Mouse (Mus musculus) G1E (cell line): ENCODE data around the gene Twf2. TPM values are rescaled to one million over a fixed set of nuclear protein-coding genes. Genes with fewer than 3 reads are reported as not detected.

Experiments
- ATAC-seq: 2 replicates; pipeline ENCODE4 v1.8.0; 2016; ENCODE audit warnings: mild to moderate bottlenecking; ENCODE audit not compliant: insufficient number of reproducible peaks, poor library complexity, low FRiP score, severe bottlenecking; ENCODE audit errors: extremely low read depth
- DNase-seq: peaks from one replicate; pipeline ENCODE4 v3.0.0; 2012; ENCODE audit warnings: low spot score
- H3K27me3 ChIP-seq: 2 replicates; pipeline ENCODE4 v1.6.1; 2012; ENCODE audit warnings: mild to moderate bottlenecking, low read length, inconsistent platforms; ENCODE audit not compliant: insufficient read depth
- H3K36me3 ChIP-seq: replicated peaks from 2 replicates; pipeline ENCODE3; 2012; ENCODE audit warnings: mild to moderate bottlenecking, inconsistent platforms
- H3K4me1 ChIP-seq: 2 replicates; pipeline ENCODE4 v1.6.1; 2012; ENCODE audit warnings: low read depth, low read length, inconsistent platforms, mixed read lengths; ENCODE audit not compliant: insufficient read depth
- H3K4me3 ChIP-seq: 2 replicates; pipeline ENCODE4 v1.5.1; 2012; ENCODE audit warnings: low read depth, mild to moderate bottlenecking, inconsistent platforms, low read length, moderate library complexity, mixed read lengths
- H3K9me3 ChIP-seq: replicated peaks from 2 replicates; pipeline ENCODE4 v1.6.1; 2012; ENCODE audit warnings: inconsistent platforms
- CTCF ChIP-seq: IDR thresholded peaks from 2 replicates; pipeline ENCODE4 v1.5.1; 2012; ENCODE audit warnings: low read depth, low read length, inconsistent platforms, mixed read lengths
- GATA1 ChIP-seq: IDR thresholded peaks from 2 replicates; pipeline ENCODE4 v1.6.1; 2012; ENCODE audit warnings: borderline replicate concordance, low read length, inconsistent platforms, mixed read lengths
- GATA2 ChIP-seq: IDR thresholded peaks from 2 replicates; pipeline ENCODE4 v1.6.1; 2012; ENCODE audit warnings: low read depth, low read length, inconsistent platforms, borderline replicate concordance
- POLR2AphosphoS5 ChIP-seq: IDR thresholded peaks from 2 replicates; pipeline ENCODE4 v1.6.1; 2012; ENCODE audit warnings: low read depth, low read length, inconsistent platforms; ENCODE audit not compliant: insufficient replicate concordance
- TAL1 ChIP-seq: conservative IDR thresholded peaks from 2 replicates; pipeline ENCODE4 v1.6.1; 2012; ENCODE audit warnings: low read depth, low read length, inconsistent platforms, mixed read lengths
- polyA plus RNA-seq: library from polyadenylated mRNA; stranded (reverse); fragments of >175 nt; gene quantifications from 2 replicates; pipeline ENCODE4 v1.2.3, GENCODE M21; 2012
- total RNA-seq, 2 experiments: library from RNA; stranded (forward) in 1 of 2; stranded (reverse) in 1 of 2; fragments of 200-1000 nt in 1 of 2; fragments of >200 nt in 1 of 2; fragmentation: Nextera tagmentation in 1 of 2; gene quantifications; 2 replicates each; pipeline ENCODE4 v1.2.3; 2014 to 2017

Twf2 gene
- total and polyA plus RNA-seq, 3 experiments: 17.5 to 38.6 (median 35.7) TPM

DNA sequence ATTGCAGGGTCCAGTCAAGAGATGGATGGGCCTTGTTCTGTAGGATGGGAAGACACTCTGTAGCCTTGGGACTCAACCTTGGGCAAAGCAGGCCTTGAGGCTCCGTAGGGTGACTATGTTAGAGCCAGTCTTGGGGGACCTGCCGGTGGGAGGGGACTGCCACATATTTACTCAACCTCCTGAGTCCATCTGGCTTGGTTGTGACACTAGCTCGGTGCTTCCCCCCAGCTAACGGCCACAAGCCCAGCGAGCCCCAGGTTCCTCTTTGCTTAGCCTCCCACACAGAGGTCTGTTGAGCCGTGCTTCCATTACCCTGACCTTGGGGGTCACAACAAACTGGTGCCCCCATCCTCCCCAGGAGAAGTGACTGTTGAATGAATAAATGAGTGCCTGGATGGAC lies 58.1 kb downstream of the Twf2 start:
- ATAC-seq (no peak), DNase-seq (no peak)
- H3K9me3 ChIP-seq: no peaks in the 10 kb centered on the region
- TF ChIP-seq CTCF (no peak), TAL1 (no peak), GATA1 (no peak), GATA2 (no peak), POLR2AphosphoS5 (no peak)
- no peak overlapping the region for H3K4me3 ChIP-seq
- peaks cover 42% of the 10 kb centered on the region for H3K27me3 ChIP-seq
- H3K36me3 ChIP-seq: no peaks in the 10 kb centered on the region
- H3K4me1 ChIP-seq: no peaks in the 10 kb centered on the region

DNA sequence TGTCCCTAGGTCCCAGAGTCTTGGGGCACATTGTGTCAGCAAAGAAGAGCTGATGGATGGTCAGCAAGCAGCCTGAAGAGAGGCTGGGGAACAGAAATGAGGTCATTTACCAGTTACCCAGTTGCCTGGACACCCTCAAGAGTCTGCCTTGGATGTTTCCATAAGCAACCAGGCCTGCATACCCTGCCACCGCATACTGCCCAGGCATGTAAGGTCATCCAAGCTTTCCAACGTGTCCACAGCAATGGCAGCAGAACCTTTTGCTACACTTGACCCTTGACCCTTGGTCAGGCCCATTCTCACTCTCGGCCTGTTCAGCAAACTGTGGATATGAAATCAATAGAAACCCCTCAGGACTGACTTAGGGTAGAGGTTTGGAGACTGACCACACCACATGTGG lies 58.6 kb downstream of the Twf2 start:
- ATAC-seq (no peak), DNase-seq (no peak)
- Histone ChIP-seq H3K9me3 (no peaks in the 10 kb centered on the region), H3K4me3 (no peak overlapping the region), H3K27me3 (peaks cover 37% of the 10 kb centered on the region), H3K36me3 (no peaks in the 10 kb centered on the region), H3K4me1 (no peaks in the 10 kb centered on the region)
- TF ChIP-seq GATA1 (no peak), CTCF (no peak), TAL1 (no peak), GATA2 (no peak), POLR2AphosphoS5 (no peak)

DNA sequence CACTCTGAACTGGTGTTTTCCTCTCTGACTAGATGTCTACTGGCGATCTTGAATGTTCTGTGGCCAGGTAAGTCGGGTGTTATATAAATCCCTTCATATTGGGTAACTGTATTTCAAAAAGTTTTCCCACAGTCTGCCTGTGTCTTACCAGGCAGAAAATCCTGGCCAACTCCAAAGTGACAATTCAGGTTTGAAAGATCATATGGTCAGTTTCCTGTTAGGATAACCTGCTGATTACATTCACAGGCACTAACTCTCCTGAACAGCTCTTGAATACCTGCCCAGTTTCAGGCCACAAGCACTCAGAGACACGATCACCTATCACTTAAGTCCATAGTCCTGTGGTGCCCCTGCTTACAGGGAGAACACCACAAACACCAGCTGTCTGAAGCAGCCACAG lies 59.2 kb downstream of the Twf2 start:
- DNase-seq: no peak
- H3K4me3 ChIP-seq: no peak overlapping the region
- H3K36me3 ChIP-seq: no peaks in the 10 kb centered on the region
- no peaks in the 10 kb centered on the region for H3K4me1 ChIP-seq
- TF ChIP-seq POLR2AphosphoS5: no peak
- no peak for TF ChIP-seq GATA1
- peaks cover 34% of the 10 kb centered on the region for H3K27me3 ChIP-seq
- ATAC-seq: no peak
- no peaks in the 10 kb centered on the region for H3K9me3 ChIP-seq

DNA sequence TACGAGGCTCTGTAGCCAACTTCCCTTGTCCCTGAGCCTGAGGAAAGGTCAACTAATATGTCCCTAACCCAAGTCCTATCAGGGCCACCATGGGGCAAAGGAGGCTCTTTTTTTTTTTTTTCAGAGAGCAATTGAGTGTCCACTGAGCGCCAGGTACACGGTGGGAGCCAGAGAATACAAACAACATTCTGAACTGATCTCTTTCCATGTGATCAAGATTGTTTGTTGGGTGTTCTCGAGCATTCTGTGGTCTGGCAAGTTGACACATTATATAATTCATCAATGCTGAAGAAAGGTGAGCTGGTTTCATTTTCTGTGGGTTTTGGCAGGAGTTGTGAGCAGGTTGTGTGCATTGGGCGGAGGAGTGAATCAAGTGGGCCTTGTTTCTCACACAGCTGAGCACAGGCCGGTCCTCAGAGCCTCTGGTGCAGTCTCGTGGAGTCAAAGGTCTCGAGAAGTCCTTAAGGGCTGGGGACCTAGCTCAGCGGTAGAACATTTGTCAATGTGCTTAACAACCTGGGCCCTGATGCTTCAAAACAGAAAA lies 60.5 kb downstream of the Twf2 start:
- Histone ChIP-seq H3K4me3 (no peak overlapping the region), H3K27me3 (peaks cover 43% of the 10 kb centered on the region), H3K4me1 (peaks cover 6% of the 10 kb centered on the region), H3K9me3 (no peaks in the 10 kb centered on the region), H3K36me3 (no peaks in the 10 kb centered on the region)
- TF ChIP-seq POLR2AphosphoS5 (no peak), GATA1 (no peak), CTCF (no peak), GATA2 (no peak), TAL1 (no peak)
- DNase-seq (no peak), ATAC-seq (no peak)

Other genes starting within 250 kb of the Twf2 start
- not detected in 2 replicates for gene Col6a5, start 242.5 kb upstream of the Twf2 start, total RNA-seq (2014; fragmentation: Nextera tagmentation)
- gene Col6a5, start 242.5 kb upstream of the Twf2 start, total RNA-seq (2017): under 0.01 and 0.16 TPM in 2 replicates
- not detected in 2 replicates for gene Col6a5, start 242.5 kb upstream of the Twf2 start, polyA plus RNA-seq
- not detected in 2 replicates for gene Col6a4, start 106.3 kb upstream of the Twf2 start, total RNA-seq (2014; fragmentation: Nextera tagmentation)
- 0.38 TPM in 1 of 2 replicates, not detected in the other for gene Col6a4, start 106.3 kb upstream of the Twf2 start, total RNA-seq (2017)
- not detected in 2 replicates for gene Col6a4, start 106.3 kb upstream of the Twf2 start, polyA plus RNA-seq
- 0.29 and 3.5 TPM in 2 replicates for gene Glyctk, start 45.0 kb upstream of the Twf2 start, total RNA-seq (2014; fragmentation: Nextera tagmentation)
- 1.2 TPM in 2 replicates for gene Glyctk, start 45.0 kb upstream of the Twf2 start, total RNA-seq (2017)
- gene Glyctk, start 45.0 kb upstream of the Twf2 start, polyA plus RNA-seq: 1.00 and 1.1 TPM in 2 replicates
- gene Wdr82, start 32.2 kb upstream of the Twf2 start, total RNA-seq (2014; fragmentation: Nextera tagmentation): 103 and 116 TPM in 2 replicates
- gene Wdr82, start 32.2 kb upstream of the Twf2 start, total RNA-seq (2017): 92.0 and 95.4 TPM in 2 replicates
- 15.1 and 20.0 TPM in 2 replicates for gene Wdr82, start 32.2 kb upstream of the Twf2 start, polyA plus RNA-seq
- 6.7 and 9.4 TPM in 2 replicates for gene Ppm1m, start 3.4 kb upstream of the Twf2 start, total RNA-seq (2014; fragmentation: Nextera tagmentation)
- 14.4 and 19.1 TPM in 2 replicates for gene Ppm1m, start 3.4 kb upstream of the Twf2 start, total RNA-seq (2017)
- 18.5 and 20.9 TPM in 2 replicates for gene Ppm1m, start 3.4 kb upstream of the Twf2 start, polyA plus RNA-seq
- gene Tlr9, start 19.5 kb downstream of the Twf2 start, total RNA-seq (2014; fragmentation: Nextera tagmentation): not detected in 2 replicates
- gene Tlr9, start 19.5 kb downstream of the Twf2 start, total RNA-seq (2017): 0.06 and 0.27 TPM in 2 replicates
- gene Tlr9, start 19.5 kb downstream of the Twf2 start, polyA plus RNA-seq: not detected in 2 replicates
- 59.1 and 67.8 TPM in 2 replicates for gene Alas1, start 45.5 kb downstream of the Twf2 start, total RNA-seq (2014; fragmentation: Nextera tagmentation)
- 41.7 and 44.2 TPM in 2 replicates for gene Alas1, start 45.5 kb downstream of the Twf2 start, total RNA-seq (2017)
- gene Alas1, start 45.5 kb downstream of the Twf2 start, polyA plus RNA-seq: 8.5 and 10.3 TPM in 2 replicates
- gene Poc1a, start 78.0 kb downstream of the Twf2 start, total RNA-seq (2014; fragmentation: Nextera tagmentation): 20.2 and 31.7 TPM in 2 replicates
- 25.6 and 28.8 TPM in 2 replicates for gene Poc1a, start 78.0 kb downstream of the Twf2 start, total RNA-seq (2017)
- gene Poc1a, start 78.0 kb downstream of the Twf2 start, polyA plus RNA-seq: 8.8 and 14.8 TPM in 2 replicates
- gene Dusp7, start 165.5 kb downstream of the Twf2 start, total RNA-seq (2014; fragmentation: Nextera tagmentation): 49.3 and 50.4 TPM in 2 replicates
- gene Dusp7, start 165.5 kb downstream of the Twf2 start, total RNA-seq (2017): 7.8 and 8.6 TPM in 2 replicates
- 27.3 and 32.5 TPM in 2 replicates for gene Dusp7, start 165.5 kb downstream of the Twf2 start, polyA plus RNA-seq
- 149 and 190 TPM in 2 replicates for gene Rpl29, start 226.3 kb downstream of the Twf2 start, total RNA-seq (2014; fragmentation: Nextera tagmentation)
- 81.1 and 107 TPM in 2 replicates for gene Rpl29, start 226.3 kb downstream of the Twf2 start, total RNA-seq (2017)
- 29.5 and 38.8 TPM in 2 replicates for gene Rpl29, start 226.3 kb downstream of the Twf2 start, polyA plus RNA-seq
- 6.0 and 11.6 TPM in 2 replicates for gene Acy1, start 235.2 kb downstream of the Twf2 start, total RNA-seq (2014; fragmentation: Nextera tagmentation)
- gene Acy1, start 235.2 kb downstream of the Twf2 start, total RNA-seq (2017): 11.0 and 17.1 TPM in 2 replicates
- 12.7 and 16.5 TPM in 2 replicates for gene Acy1, start 235.2 kb downstream of the Twf2 start, polyA plus RNA-seq
- gene Abhd14b, start 244.4 kb downstream of the Twf2 start, total RNA-seq (2014; fragmentation: Nextera tagmentation): 6.9 and 7.7 TPM in 2 replicates
- 2.6 and 3.1 TPM in 2 replicates for gene Abhd14b, start 244.4 kb downstream of the Twf2 start, total RNA-seq (2017)
- 2.3 and 3.1 TPM in 2 replicates for gene Abhd14b, start 244.4 kb downstream of the Twf2 start, polyA plus RNA-seq
- gene Abhd14a, start 244.6 kb downstream of the Twf2 start, total RNA-seq (2014; fragmentation: Nextera tagmentation): 4.8 and 5.7 TPM in 2 replicates
- gene Abhd14a, start 244.6 kb downstream of the Twf2 start, total RNA-seq (2017): 7.7 and 8.4 TPM in 2 replicates
- gene Abhd14a, start 244.6 kb downstream of the Twf2 start, polyA plus RNA-seq: 22.4 and 24.0 TPM in 2 replicates